Mouse (Mus musculus): Measurements from ENCODE around the gene Nfatc3. TPM values are rescaled to one million over a fixed set of nuclear protein-coding genes. Genes with fewer than 3 reads are reported as not detected.

Gene Nfatc3
- total and polyA plus RNA-seq, 3 experiments, result 15.0 to 189 (median 31.0) TPM

- H3K4me1 ChIP-seq (ENCODE audit: insufficient read depth, low read depth, low read length), result peaks cover 4% of the 10 kb centered on the region
- no peaks in the 10 kb centered on the region for H3K27me3 ChIP-seq (ENCODE audit: insufficient read depth, low read length)
- H3K9me3 ChIP-seq (replicated peaks), result no peaks in the 10 kb centered on the region; the same call in 1 of the 2 replicates
- ATAC-seq (ENCODE audit: extremely low read depth, insufficient number of reproducible peaks, low FRiP score, poor library complexity, severe bottlenecking), result no peak
- no peak overlapping the region for H3K4me3 ChIP-seq (ENCODE audit: low read depth, low read length)
- no peak for DNase-seq (ENCODE audit: low spot score)
- H3K36me3 ChIP-seq (replicated peaks), result peaks cover 38% of the 10 kb centered on the region
- no peak for TF ChIP-seq POLR2AphosphoS5 (IDR thresholded peaks at IDR 0.05; ENCODE audit: insufficient replicate concordance, low read depth, low read length)
- no peak for TF ChIP-seq GATA2 (IDR thresholded peaks at IDR 0.05; ENCODE audit: borderline replicate concordance, low read depth, low read length)
- TF ChIP-seq GATA1 (IDR thresholded peaks at IDR 0.05; ENCODE audit: borderline replicate concordance, low read length), result no peak
- no peak for TF ChIP-seq TAL1 (conservative IDR thresholded peaks at IDR 0.05; ENCODE audit: low read depth, low read length)
- no peak for TF ChIP-seq CTCF (IDR thresholded peaks at IDR 0.05; ENCODE audit: low read depth, low read length)
These were observed 17.2 kb downstream of the Nfatc3 start for GRCm38 (mm10) chr8:106075863-106076174.

DNA sequence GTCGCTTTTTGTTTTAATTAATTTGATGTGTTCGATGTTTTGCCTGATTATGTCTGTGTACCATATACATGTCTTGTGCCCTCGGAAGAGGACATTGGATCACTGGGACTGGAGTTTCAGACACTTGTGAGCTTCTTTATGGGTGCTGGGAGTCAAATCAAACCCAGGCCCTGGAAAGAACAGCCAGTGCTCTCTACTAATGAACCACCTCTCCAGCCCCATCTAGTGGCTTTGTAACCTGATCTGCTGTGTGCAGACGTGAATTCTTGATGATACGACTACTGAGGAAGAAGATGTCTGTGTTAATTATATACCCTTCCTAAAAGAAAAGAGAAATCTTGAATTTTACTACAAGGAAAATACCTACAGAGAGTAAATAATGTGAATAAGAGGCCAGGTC lies 18.0 kb downstream of the Nfatc3 start:
- ATAC-seq (ENCODE audit: extremely low read depth, insufficient number of reproducible peaks, low FRiP score, poor library complexity, severe bottlenecking), result no peak
- TF ChIP-seq TAL1 (conservative IDR thresholded peaks at IDR 0.05; ENCODE audit: low read depth, low read length), result no peak
- TF ChIP-seq GATA2 (IDR thresholded peaks at IDR 0.05; ENCODE audit: borderline replicate concordance, low read depth, low read length), result no peak
- no peak for TF ChIP-seq POLR2AphosphoS5 (IDR thresholded peaks at IDR 0.05; ENCODE audit: insufficient replicate concordance, low read depth, low read length)
- TF ChIP-seq CTCF (IDR thresholded peaks at IDR 0.05; ENCODE audit: low read depth, low read length), result no peak
- no peak for TF ChIP-seq GATA1 (IDR thresholded peaks at IDR 0.05; ENCODE audit: borderline replicate concordance, low read length)
- Histone ChIP-seq H3K36me3 (replicated peaks) (peaks cover 42% of the 10 kb centered on the region), H3K4me3 (ENCODE audit: low read depth, low read length) (no peak overlapping the region), H3K27me3 (ENCODE audit: insufficient read depth, low read length) (no peaks in the 10 kb centered on the region), H3K9me3 (replicated peaks) (no peaks in the 10 kb centered on the region; the same call in 1 of the 2 replicates), H3K4me1 (ENCODE audit: insufficient read depth, low read depth, low read length) (peaks cover 4% of the 10 kb centered on the region)
- DNase-seq (ENCODE audit: low spot score), result no peak

- no peak for DNase-seq (ENCODE audit: low spot score)
- Histone ChIP-seq H3K4me3 (ENCODE audit: low read depth, low read length) (no peak overlapping the region), H3K4me1 (ENCODE audit: insufficient read depth, low read depth, low read length) (peaks cover 4% of the 10 kb centered on the region), H3K36me3 (replicated peaks) (peaks cover 46% of the 10 kb centered on the region), H3K9me3 (replicated peaks) (no peaks in the 10 kb centered on the region; the same call in 1 of the 2 replicates), H3K27me3 (ENCODE audit: insufficient read depth, low read length) (no peaks in the 10 kb centered on the region)
- no peak for ATAC-seq (ENCODE audit: extremely low read depth, insufficient number of reproducible peaks, low FRiP score, poor library complexity, severe bottlenecking)
- no peak for TF ChIP-seq TAL1 (conservative IDR thresholded peaks at IDR 0.05; ENCODE audit: low read depth, low read length)
- no peak for TF ChIP-seq CTCF (IDR thresholded peaks at IDR 0.05; ENCODE audit: low read depth, low read length)
- TF ChIP-seq GATA2 (IDR thresholded peaks at IDR 0.05; ENCODE audit: borderline replicate concordance, low read depth, low read length), result no peak
- no peak for TF ChIP-seq GATA1 (IDR thresholded peaks at IDR 0.05; ENCODE audit: borderline replicate concordance, low read length)
- no peak for TF ChIP-seq POLR2AphosphoS5 (IDR thresholded peaks at IDR 0.05; ENCODE audit: insufficient replicate concordance, low read depth, low read length)
These were observed 18.9 kb downstream of the Nfatc3 start for GRCm38 (mm10) chr8:106077452-106078067.

- no peak for ATAC-seq (ENCODE audit: extremely low read depth, insufficient number of reproducible peaks, low FRiP score, poor library complexity, severe bottlenecking)
- no peak for DNase-seq (ENCODE audit: low spot score)
- TF ChIP-seq GATA2 (IDR thresholded peaks at IDR 0.05; ENCODE audit: borderline replicate concordance, low read depth, low read length) (no peak), POLR2AphosphoS5 (IDR thresholded peaks at IDR 0.05; ENCODE audit: insufficient replicate concordance, low read depth, low read length) (no peak), TAL1 (conservative IDR thresholded peaks at IDR 0.05; ENCODE audit: low read depth, low read length) (no peak), GATA1 (IDR thresholded peaks at IDR 0.05; ENCODE audit: borderline replicate concordance, low read length) (no peak), CTCF (IDR thresholded peaks at IDR 0.05; ENCODE audit: low read depth, low read length) (no peak)
- no peaks in the 10 kb centered on the region for H3K9me3 ChIP-seq (replicated peaks)
- no peaks in the 10 kb centered on the region for H3K27me3 ChIP-seq (ENCODE audit: insufficient read depth, low read length)
- H3K36me3 ChIP-seq (replicated peaks), result peaks cover 67% of the 10 kb centered on the region
- no peak overlapping the region for H3K4me3 ChIP-seq (ENCODE audit: low read depth, low read length)
- H3K4me1 ChIP-seq (ENCODE audit: insufficient read depth, low read depth, low read length), result no peaks in the 10 kb centered on the region
These were observed 43.7 kb downstream of the Nfatc3 start for GRCm38 (mm10) chr8:106102321-106102720.

DNA sequence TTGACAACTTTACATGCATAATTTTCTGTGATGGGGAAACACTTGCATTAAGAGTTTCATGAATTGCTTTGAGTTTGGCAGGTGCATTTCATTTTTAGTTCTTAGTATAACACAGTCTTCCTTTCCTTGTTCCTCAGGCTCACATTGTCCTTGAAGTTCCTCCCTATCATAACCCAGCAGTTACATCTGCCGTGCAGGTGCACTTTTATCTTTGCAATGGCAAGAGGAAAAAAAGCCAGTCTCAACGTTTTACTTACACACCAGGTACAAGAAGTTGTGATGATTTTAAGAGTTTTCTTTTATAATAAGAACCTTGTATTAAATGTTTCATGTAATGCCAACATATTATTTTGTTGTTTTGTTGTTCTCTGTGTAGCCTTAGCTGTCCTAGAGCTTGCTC lies 45.2 kb downstream of the Nfatc3 start:
- peaks cover 76% of the 10 kb centered on the region for H3K36me3 ChIP-seq (replicated peaks)
- H3K27me3 ChIP-seq (ENCODE audit: insufficient read depth, low read length), result no peaks in the 10 kb centered on the region
- DNase-seq (ENCODE audit: low spot score), result no peak
- H3K9me3 ChIP-seq (replicated peaks), result no peaks in the 10 kb centered on the region
- no peak overlapping the region for H3K4me3 ChIP-seq (ENCODE audit: low read depth, low read length)
- TF ChIP-seq GATA1 (IDR thresholded peaks at IDR 0.05; ENCODE audit: borderline replicate concordance, low read length) (no peak), CTCF (IDR thresholded peaks at IDR 0.05; ENCODE audit: low read depth, low read length) (no peak), POLR2AphosphoS5 (IDR thresholded peaks at IDR 0.05; ENCODE audit: insufficient replicate concordance, low read depth, low read length) (no peak), GATA2 (IDR thresholded peaks at IDR 0.05; ENCODE audit: borderline replicate concordance, low read depth, low read length) (no peak), TAL1 (conservative IDR thresholded peaks at IDR 0.05; ENCODE audit: low read depth, low read length) (no peak)
- ATAC-seq (ENCODE audit: extremely low read depth, insufficient number of reproducible peaks, low FRiP score, poor library complexity, severe bottlenecking), result no peak
- no peaks in the 10 kb centered on the region for H3K4me1 ChIP-seq (ENCODE audit: insufficient read depth, low read depth, low read length)

DNA sequence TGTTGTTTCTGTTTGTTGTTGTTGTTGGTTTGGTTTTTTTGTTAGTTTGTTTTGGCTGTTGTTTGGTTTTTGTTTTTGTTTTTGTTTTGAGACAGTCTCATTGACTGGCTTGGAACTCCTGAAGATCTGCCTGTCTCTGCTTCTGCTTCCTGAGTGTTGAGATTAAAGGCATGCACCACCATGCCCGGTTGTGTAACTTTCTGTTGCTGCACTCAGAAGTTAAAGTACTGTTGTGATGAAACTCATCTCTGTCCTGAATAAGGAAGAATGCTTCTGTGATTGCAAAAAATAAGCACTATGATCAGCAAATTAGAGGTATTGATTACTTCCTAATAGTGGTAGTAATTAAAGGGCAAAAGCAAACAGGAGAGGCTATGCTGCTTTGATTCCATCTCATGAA lies 47.6 kb downstream of the Nfatc3 start:
- no peak for TF ChIP-seq GATA1 (IDR thresholded peaks at IDR 0.05; ENCODE audit: borderline replicate concordance, low read length)
- TF ChIP-seq GATA2 (IDR thresholded peaks at IDR 0.05; ENCODE audit: borderline replicate concordance, low read depth, low read length), result no peak
- TF ChIP-seq CTCF (IDR thresholded peaks at IDR 0.05; ENCODE audit: low read depth, low read length), result no peak
- no peak for TF ChIP-seq TAL1 (conservative IDR thresholded peaks at IDR 0.05; ENCODE audit: low read depth, low read length)
- TF ChIP-seq POLR2AphosphoS5 (IDR thresholded peaks at IDR 0.05; ENCODE audit: insufficient replicate concordance, low read depth, low read length), result no peak
- H3K36me3 ChIP-seq (replicated peaks), result peaks cover 82% of the 10 kb centered on the region
- H3K27me3 ChIP-seq (ENCODE audit: insufficient read depth, low read length), result no peaks in the 10 kb centered on the region
- no peak overlapping the region for H3K4me3 ChIP-seq (ENCODE audit: low read depth, low read length)
- no peaks in the 10 kb centered on the region for H3K4me1 ChIP-seq (ENCODE audit: insufficient read depth, low read depth, low read length)
- H3K9me3 ChIP-seq (replicated peaks), result no peaks in the 10 kb centered on the region
- DNase-seq (ENCODE audit: low spot score) (no peak), ATAC-seq (ENCODE audit: extremely low read depth, insufficient number of reproducible peaks, low FRiP score, poor library complexity, severe bottlenecking) (no peak)

All from G1E (cell line).